Mouse (Mus musculus): ENCODE results near the gene Tmem156.

GRCm38 (mm10) chr5:65079881-65080280, 12.1 kb downstream of the Tmem156 start:
- no peak for TF ChIP-seq USF1 (IDR thresholded peaks at IDR 0.05; ENCODE audit: low read depth, low read length)
- TF ChIP-seq POLR2AphosphoS2 (IDR thresholded peaks at IDR 0.05; ENCODE audit: low read depth, low read length), result no peak
- TF ChIP-seq KAT2A (IDR thresholded peaks at IDR 0.05; ENCODE audit: insufficient replicate concordance, low read length), result no peak
- TF ChIP-seq ELF1 (IDR thresholded peaks at IDR 0.05; ENCODE audit: low read depth, low read length), result no peak
- TF ChIP-seq E2F4 (IDR thresholded peaks at IDR 0.05; ENCODE audit: insufficient replicate concordance, low read depth, low read length), result no peak
- TF ChIP-seq EP300 (IDR thresholded peaks at IDR 0.05; ENCODE audit: low read length), result no peak
- no peak for TF ChIP-seq MAX (IDR thresholded peaks at IDR 0.05; ENCODE audit: low read length)
- no peak for TF ChIP-seq CTCF (conservative IDR thresholded peaks at IDR 0.05 in 1 of 2, IDR thresholded peaks at IDR 0.05 in 1 of 2; ENCODE audit: low read depth in 2 of 2, low read length in 2 of 2)
- TF ChIP-seq JUND (conservative IDR thresholded peaks at IDR 0.05; ENCODE audit: low read depth, low read length), result no peak

Data from CH12.LX (cell line).